Comparison of ENCODE assay signal across 25 mouse cellular contexts in the genomic region with DNA sequence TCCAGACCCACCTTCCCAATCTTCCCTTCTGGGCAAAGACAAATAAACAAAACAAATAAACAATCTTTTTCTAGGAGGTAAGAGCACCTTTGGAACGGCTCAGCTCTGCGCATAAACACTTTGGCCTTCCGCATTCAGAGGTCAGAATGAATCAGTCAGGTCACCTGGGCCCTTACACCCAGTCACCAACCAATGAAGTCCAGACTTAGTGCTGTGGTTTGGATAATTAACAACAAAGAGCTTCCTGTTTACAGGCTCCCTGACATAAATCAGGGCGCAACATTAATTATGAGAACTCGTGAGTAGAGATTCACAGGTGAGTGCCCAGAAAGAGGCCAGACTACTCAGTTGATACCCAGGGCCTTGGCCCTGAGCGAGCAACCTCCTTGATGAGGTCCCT.
DNase-seq lines count a peak whose midpoint lies in the region; ATAC-seq and TF ChIP-seq lines count a peak whose summit lies in the region.
"Had no signal": no experiment of that assay in that cellular context is flagged by ENCODE, and none has a peak within 500 bp of the region (broad histone marks: within the 10 kb centered on the region; RNA-seq: fewer than 3 reads in every experiment).

No protein-coding gene starts in this region.

- whole genome bisulfite sequencing in embryonic facial prominence, embryonic 10.5 days = 65% methylated on average over 6 of the region's 6 CpGs
- 76% methylated on average over 6 of the region's 6 CpGs for whole genome bisulfite sequencing in stomach, postnatal 0 days

- H3K4me1 ChIP-seq in embryonic facial prominence, embryonic 10.5 days = peaks cover 35% of the 10 kb centered on the region
- no peaks in the 10 kb centered on the region for H3K4me1 ChIP-seq in stomach, postnatal 0 days (replicated peaks; ENCODE audit: control insufficient read depth, insufficient read depth)
- H3K4me1 ChIP-seq: embryonic facial prominence, embryonic 15.5 days; forebrain, embryonic 13.5 days; intestine, embryonic 15.5 days; limb, embryonic 15.5 days; liver, embryonic 15.5 days; stomach, embryonic 15.5 days had no signal

- H3K27me3 ChIP-seq in embryonic facial prominence, embryonic 10.5 days (replicated peaks; ENCODE audit: low read depth, poor library complexity, severe bottlenecking) = no peaks in the 10 kb centered on the region
- H3K27me3 ChIP-seq in stomach, postnatal 0 days (ENCODE audit: control insufficient read depth, insufficient read depth, low read length) = no peaks in the 10 kb centered on the region
- H3K27me3 ChIP-seq: embryonic facial prominence, embryonic 15.5 days; intestine, embryonic 15.5 days; limb, embryonic 15.5 days; liver, embryonic 15.5 days; stomach, embryonic 15.5 days had no signal

- H3K9me3 ChIP-seq in embryonic facial prominence, embryonic 10.5 days = no peaks in the 10 kb centered on the region
- no peaks in the 10 kb centered on the region for H3K9me3 ChIP-seq in stomach, postnatal 0 days (ENCODE audit: control insufficient read depth, low read length)
- H3K9me3 ChIP-seq: embryonic facial prominence, embryonic 15.5 days; forebrain, embryonic 13.5 days; intestine, embryonic 15.5 days; limb, embryonic 15.5 days; liver, embryonic 15.5 days; stomach, embryonic 15.5 days had no signal

- ATAC-seq in activated CD4-positive, CD25-positive, alpha-beta regulatory T cell, adult 4 months = peak; percentile 17
- ATAC-seq in stomach, postnatal 0 days (ENCODE audit: low FRiP score, low TSS enrichment) = peak; percentile 64
- ATAC-seq: forebrain, embryonic 13.5 days; intestine, embryonic 15.5 days; Patski had no signal

- no peak for TF ChIP-seq CTCF in stomach, postnatal 0 days (IDR thresholded peaks at IDR 0.05; ENCODE audit: low read depth)

- H3K9ac ChIP-seq in stomach, postnatal 0 days (ENCODE audit: low read length) = no peak overlapping the region
- H3K9ac ChIP-seq: embryonic facial prominence, embryonic 15.5 days; forebrain, embryonic 13.5 days; hindbrain, embryonic 14.5 days; intestine, embryonic 15.5 days; limb, embryonic 15.5 days; liver, embryonic 15.5 days; lung, embryonic 14.5 days; stomach, embryonic 15.5 days had no signal

- peak; percentile 84 for DNase-seq in heart, adult 11 months
- DNase-seq in heart, postnatal 25 days (ENCODE audit: low spot score) = no peak
- no peak for DNase-seq in embryonic facial prominence, embryonic 10.5 days (ENCODE audit: low spot score)
- no peak for DNase-seq in stomach, postnatal 0 days (ENCODE audit: low spot score)
- DNase-seq in thymus, postnatal 14 days = no peak
- no peak for DNase-seq in layer of hippocampus, postnatal 25 days (ENCODE audit: extremely low spot score in 1 of 2, low spot score in 1 of 2)
- DNase-seq: adrenal gland, postnatal 14 days; cerebellum, adult 18-20 months; cerebellum, postnatal 10 days; heart, postnatal 4 days; lung, postnatal 14 days; midbrain, embryonic 14.5 days; right cerebral cortex, postnatal 25 days; thymus, postnatal 25 days had no signal

- peak overlapping the region; percentile 72; the same call in 1 of the 2 replicates for H3K27ac ChIP-seq in embryonic facial prominence, embryonic 10.5 days (replicated peaks)
- H3K27ac ChIP-seq in stomach, postnatal 0 days (replicated peaks) = no peak overlapping the region
- H3K27ac ChIP-seq: embryonic facial prominence, embryonic 15.5 days; forebrain, embryonic 13.5 days; hindbrain, embryonic 14.5 days; intestine, embryonic 15.5 days; kidney, postnatal 0 days; limb, embryonic 15.5 days; stomach, embryonic 15.5 days had no signal

- H3K4me3 ChIP-seq in embryonic facial prominence, embryonic 10.5 days = no peak overlapping the region
- no peak overlapping the region for H3K4me3 ChIP-seq in stomach, postnatal 0 days (ENCODE audit: low read depth, low read length)
- H3K4me3 ChIP-seq: embryonic facial prominence, embryonic 15.5 days; forebrain, embryonic 13.5 days; intestine, embryonic 15.5 days; limb, embryonic 15.5 days; liver, embryonic 15.5 days; stomach, embryonic 15.5 days had no signal

- TF ChIP-seq EP300 in stomach, postnatal 0 days (optimal IDR thresholded peaks at IDR 0.05) = no peak

- intact Hi-C loops in heart, postnatal 25 days (cut with DNase I) = no loop called here

- no peaks in the 10 kb centered on the region for H3K36me3 ChIP-seq in embryonic facial prominence, embryonic 10.5 days (replicated peaks)
- H3K36me3 ChIP-seq in stomach, postnatal 0 days (ENCODE audit: control insufficient read depth, insufficient read depth, low read length) = no peaks in the 10 kb centered on the region
- H3K36me3 ChIP-seq: intestine, embryonic 15.5 days; liver, embryonic 15.5 days; stomach, embryonic 15.5 days had no signal

- no peak overlapping the region for H3K4me2 ChIP-seq in stomach, postnatal 0 days (replicated peaks; ENCODE audit: low read depth)
- H3K4me2 ChIP-seq: embryonic facial prominence, embryonic 15.5 days; forebrain, embryonic 13.5 days; hindbrain, embryonic 14.5 days; intestine, embryonic 15.5 days; limb, embryonic 15.5 days; liver, embryonic 15.5 days; lung, embryonic 14.5 days; stomach, embryonic 15.5 days had no signal
